Mouse (Mus musculus) erythroblast, embryonic 14.5 days (primary cell): ENCODE measurements around the gene Padi4. TPM values are rescaled to one million over a fixed set of nuclear protein-coding genes. Genes with fewer than 3 reads are reported as not detected.

Source experiments
- H3K27me3 ChIP-seq: 2 replicates; pipeline ENCODE4 v1.6.1; 2012; ENCODE audit warnings: inconsistent platforms; ENCODE audit not compliant: control insufficient read depth
- H3K36me3 ChIP-seq: 2 replicates; pipeline ENCODE4 v1.6.1; 2012; ENCODE audit warnings: mild to moderate bottlenecking, inconsistent platforms; ENCODE audit not compliant: control insufficient read depth
- H3K4me1 ChIP-seq: 2 replicates; pipeline ENCODE4 v1.6.1; 2012; ENCODE audit warnings: inconsistent platforms; ENCODE audit not compliant: control insufficient read depth
- H3K4me3 ChIP-seq: replicated peaks from 2 replicates; pipeline ENCODE3; 2012; ENCODE audit warnings: moderate library complexity, mild to moderate bottlenecking, inconsistent platforms
- H3K9me3 ChIP-seq: 2 replicates; pipeline ENCODE4 v1.6.1; 2012; ENCODE audit warnings: low read length, inconsistent platforms, mixed read lengths; ENCODE audit not compliant: control insufficient read depth
- GATA1 ChIP-seq: IDR thresholded peaks from 2 replicates; pipeline ENCODE4 v1.6.1; 2012; ENCODE audit warnings: low read length, inconsistent platforms, mixed read lengths
- TAL1 ChIP-seq: IDR thresholded peaks from 3 replicates; pipeline ENCODE4 v1.6.1; 2012; ENCODE audit warnings: low read length, inconsistent platforms, mixed read lengths
- polyA plus RNA-seq: library from polyadenylated mRNA; stranded (reverse); fragments of >175 nt; gene quantifications from 2 replicates; pipeline ENCODE4 v1.2.3, GENCODE M21; 2012

The Padi4 gene
- polyA plus RNA-seq, 1 experiment: not detected

DNA sequence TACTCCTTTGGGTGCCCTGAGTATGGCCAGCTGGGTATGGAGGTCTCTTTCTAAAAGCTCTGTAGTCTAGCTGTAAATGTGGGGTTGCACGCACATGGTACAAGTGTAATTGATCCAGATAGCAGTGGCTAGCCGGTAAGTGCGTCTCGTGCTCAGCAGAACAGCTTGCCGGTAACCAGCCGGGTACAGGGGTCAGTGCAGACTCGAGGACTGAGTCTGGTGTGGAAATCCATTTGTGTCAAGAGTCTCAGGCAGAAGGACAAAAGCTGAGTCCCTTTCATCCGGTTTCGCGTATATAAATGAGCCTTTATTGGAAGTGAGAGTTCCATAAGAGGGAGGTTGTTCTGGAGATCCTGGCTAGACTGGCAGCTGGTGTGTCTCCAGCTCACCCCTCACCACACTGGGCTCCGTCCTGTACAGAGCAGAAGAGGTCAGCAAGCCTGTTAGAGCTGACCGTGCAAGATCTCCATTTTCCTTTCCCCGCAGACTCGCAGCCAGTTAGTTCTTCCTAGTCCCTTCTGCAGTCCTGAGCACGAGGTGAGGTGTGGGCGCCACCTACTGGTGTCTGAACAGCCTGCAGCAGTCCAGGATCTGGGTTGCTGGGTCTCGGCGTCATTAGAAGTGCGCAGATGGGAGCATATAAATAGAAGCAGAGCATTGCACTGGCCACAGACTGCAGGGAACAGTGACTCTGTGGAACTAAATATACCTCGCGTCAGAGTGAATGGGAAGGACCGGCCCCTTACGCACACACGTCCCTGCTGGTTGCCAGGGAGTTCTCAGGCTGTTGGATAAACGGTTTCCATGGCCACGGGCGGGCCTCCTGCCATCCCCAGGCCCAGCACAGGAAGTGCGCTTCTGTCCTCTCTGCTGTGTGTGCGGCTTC lies 60.3 kb downstream of the Padi4 start:
- Histone ChIP-seq H3K27me3 (no peaks in the 10 kb centered on the region), H3K4me3 (no peak overlapping the region), H3K4me1 (peaks cover 10% of the 10 kb centered on the region), H3K9me3 (no peaks in the 10 kb centered on the region), H3K36me3 (peaks cover 99% of the 10 kb centered on the region)
- no peak for TF ChIP-seq GATA1
- TF ChIP-seq TAL1: no peak

DNA sequence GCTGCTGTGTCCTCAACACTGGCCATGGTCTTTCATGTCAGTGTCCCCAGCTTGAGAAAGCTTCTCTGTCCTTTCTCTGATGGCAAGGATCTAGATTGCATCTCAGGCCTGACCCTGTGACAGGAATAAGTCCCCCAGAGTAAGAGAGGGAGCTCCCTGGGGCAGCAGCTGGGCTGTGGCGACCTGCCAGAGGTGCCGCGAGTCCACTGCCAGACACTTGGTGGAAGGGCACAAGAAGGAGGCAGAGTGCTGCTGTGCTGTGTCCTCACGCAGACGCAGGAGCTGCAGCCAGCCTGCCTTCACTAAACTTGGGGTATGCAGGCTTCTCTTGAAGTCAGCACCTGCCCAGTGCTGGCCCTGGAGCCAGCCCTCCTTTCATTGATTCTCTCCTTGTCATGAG lies 62.7 kb downstream of the Padi4 start:
- H3K4me1 ChIP-seq: peaks cover 25% of the 10 kb centered on the region
- TF ChIP-seq TAL1 (no peak), GATA1 (no peak)
- peaks cover 98% of the 10 kb centered on the region for H3K36me3 ChIP-seq
- no peaks in the 10 kb centered on the region for H3K9me3 ChIP-seq
- no peaks in the 10 kb centered on the region for H3K27me3 ChIP-seq
- no peak overlapping the region for H3K4me3 ChIP-seq

DNA sequence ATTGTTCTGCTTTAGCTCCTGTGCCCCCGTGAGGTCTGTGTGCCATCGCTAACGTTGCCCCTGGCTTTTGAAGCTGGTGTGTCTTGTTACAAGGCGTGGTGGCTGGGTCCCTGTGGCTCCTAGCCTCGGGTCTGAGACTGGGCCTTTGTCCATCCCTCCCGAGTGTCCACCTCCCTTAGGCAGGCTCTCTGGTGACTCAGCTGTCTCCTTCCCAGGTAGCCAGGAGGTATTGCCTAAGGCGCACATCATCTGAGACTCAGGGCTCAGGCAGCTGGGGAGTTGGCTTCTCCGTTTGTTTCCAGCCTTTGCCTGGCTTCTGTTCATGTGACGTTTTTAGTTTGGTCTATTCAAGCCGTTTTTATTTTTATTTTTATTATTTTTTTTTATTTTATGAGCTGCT lies 63.3 kb downstream of the Padi4 start:
- no peak for TF ChIP-seq GATA1
- TF ChIP-seq TAL1: no peak
- H3K4me1 ChIP-seq: peaks cover 30% of the 10 kb centered on the region
- H3K27me3 ChIP-seq: no peaks in the 10 kb centered on the region
- H3K36me3 ChIP-seq: peaks cover 98% of the 10 kb centered on the region
- no peak overlapping the region for H3K4me3 ChIP-seq
- H3K9me3 ChIP-seq: no peaks in the 10 kb centered on the region

DNA sequence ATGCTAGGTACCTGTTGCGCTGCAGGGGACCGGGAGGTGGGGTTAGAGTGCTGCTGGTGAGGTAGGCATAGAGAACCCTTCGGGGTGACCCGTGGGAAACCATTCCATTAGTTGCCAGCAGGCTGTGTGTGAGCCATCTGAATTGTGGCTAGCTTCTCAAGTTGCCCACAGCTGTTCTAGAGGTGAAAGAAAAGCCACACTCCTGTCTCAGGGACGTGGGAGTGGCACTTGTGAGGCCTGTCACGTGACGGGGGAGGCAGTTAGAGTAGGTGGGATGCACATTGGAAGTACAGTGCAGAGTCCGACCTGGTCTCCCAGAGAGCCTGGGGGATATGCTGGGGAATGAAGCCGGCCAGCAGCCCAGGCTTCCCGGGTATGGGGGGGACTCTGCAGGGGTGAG lies 64.4 kb downstream of the Padi4 start:
- H3K4me3 ChIP-seq: no peak overlapping the region
- TF ChIP-seq TAL1 (no peak), GATA1 (no peak)
- no peaks in the 10 kb centered on the region for H3K9me3 ChIP-seq
- peaks cover 42% of the 10 kb centered on the region for H3K4me1 ChIP-seq
- peaks cover 99% of the 10 kb centered on the region for H3K36me3 ChIP-seq
- H3K27me3 ChIP-seq: no peaks in the 10 kb centered on the region

DNA sequence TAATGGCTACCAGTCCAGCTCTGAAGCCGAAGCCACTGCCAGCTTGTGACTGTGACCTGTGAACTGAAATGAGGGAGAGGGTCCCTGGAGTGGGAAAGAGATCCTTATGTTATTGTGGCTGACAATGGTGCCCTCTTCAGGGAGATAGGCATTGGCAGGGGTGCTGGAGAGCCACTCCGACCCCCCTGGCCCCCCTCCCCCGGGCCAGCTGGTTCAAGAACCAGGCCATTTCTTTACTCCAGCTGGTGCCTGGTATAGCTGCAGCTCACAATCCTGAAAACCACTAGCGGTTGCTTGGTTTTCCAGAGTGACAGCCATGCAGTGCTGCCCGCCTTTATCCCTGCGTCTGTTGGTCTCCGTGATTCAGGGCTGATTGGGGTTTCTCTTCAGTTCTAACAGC lies 64.9 kb downstream of the Padi4 start:
- Histone ChIP-seq H3K4me3 (no peak overlapping the region), H3K4me1 (peaks cover 45% of the 10 kb centered on the region), H3K27me3 (no peaks in the 10 kb centered on the region), H3K9me3 (no peaks in the 10 kb centered on the region), H3K36me3 (peaks cover 99% of the 10 kb centered on the region)
- TF ChIP-seq GATA1 (no peak), TAL1 (no peak)

DNA sequence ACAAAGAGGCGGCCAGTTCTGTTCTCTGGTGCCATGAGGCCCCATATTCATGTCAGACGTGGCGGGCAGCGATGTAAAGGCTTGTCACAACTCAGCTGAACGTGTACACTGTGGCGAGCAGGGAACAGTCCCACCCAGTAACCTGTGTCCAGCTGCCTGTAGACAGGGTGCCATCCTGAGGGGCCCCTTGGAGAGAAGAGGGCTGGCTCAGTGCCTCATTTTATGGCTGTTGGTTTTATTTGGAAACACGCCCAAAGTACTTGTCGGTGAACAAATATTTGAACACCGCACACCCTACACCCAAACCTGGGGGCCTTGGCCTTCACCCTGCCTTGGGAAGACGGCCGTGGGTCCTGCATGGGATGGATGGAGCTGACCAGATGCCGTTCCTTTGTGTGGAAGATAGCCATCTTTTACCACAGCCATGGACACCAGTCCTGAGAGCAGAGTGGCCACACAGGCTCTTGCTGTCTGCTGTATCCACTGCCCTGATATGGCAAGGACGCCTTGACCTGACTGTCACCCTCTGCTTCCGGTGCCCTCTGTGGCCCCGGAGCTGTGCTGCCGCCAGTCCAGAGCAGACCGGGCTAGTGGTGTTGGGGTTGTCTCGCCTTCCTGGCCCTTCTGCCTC lies 65.6 kb downstream of the Padi4 start:
- TF ChIP-seq TAL1: no peak
- TF ChIP-seq GATA1: no peak
- Histone ChIP-seq H3K27me3 (no peaks in the 10 kb centered on the region), H3K4me1 (peaks cover 50% of the 10 kb centered on the region), H3K36me3 (peaks cover 99% of the 10 kb centered on the region), H3K9me3 (no peaks in the 10 kb centered on the region), H3K4me3 (no peak overlapping the region)

DNA sequence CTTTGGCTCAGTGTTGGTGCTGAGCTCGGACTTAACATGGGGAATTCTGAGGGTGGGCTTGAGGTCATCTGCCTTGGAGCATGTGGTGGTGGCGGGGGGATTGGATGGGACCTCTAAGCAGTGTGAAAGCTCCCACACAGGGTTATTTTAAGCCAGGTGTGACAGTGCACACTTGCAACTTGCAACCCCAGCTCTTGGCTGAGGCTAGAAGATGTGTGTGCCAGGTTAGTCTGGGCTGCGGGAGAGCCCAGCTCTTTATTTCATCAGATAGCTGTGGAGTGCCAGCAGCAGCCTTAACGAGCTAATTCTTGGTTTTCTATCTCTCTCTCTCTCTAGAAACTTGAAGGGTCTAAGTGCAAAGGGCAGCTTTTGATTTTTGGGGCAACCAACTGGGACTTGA lies 66.4 kb downstream of the Padi4 start:
- peaks cover 95% of the 10 kb centered on the region for H3K36me3 ChIP-seq
- TF ChIP-seq TAL1: no peak
- no peak for TF ChIP-seq GATA1

DNA sequence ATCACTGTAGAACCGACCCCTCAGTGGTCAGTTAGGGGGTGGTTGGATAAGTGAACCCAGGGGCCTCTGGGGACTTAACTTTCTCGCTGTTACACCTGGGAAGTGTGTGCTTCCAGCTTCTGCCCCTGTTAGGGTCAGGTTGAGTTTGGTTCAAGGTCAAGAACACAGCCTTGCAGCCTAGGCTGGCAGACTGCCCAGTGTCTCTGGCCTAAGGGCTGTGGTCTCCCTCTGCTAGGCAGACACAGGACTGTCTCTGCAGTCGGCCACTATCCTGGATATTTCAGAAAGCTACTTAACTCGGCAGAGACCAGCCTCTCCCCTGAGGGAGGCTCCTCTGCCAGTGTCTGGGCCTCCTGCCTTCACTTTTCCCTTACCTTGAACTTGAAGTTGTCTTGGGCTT lies 69.9 kb downstream of the Padi4 start:
- H3K4me3 ChIP-seq: peak overlapping the region; percentile 89
- no peaks in the 10 kb centered on the region for H3K27me3 ChIP-seq
- H3K9me3 ChIP-seq: no peaks in the 10 kb centered on the region
- TF ChIP-seq TAL1 (no peak), GATA1 (no peak)
- peaks cover 60% of the 10 kb centered on the region for H3K36me3 ChIP-seq
- H3K4me1 ChIP-seq: peaks cover 71% of the 10 kb centered on the region

More for the DNA sequence above, 66.4 kb downstream of the Padi4 start:
- no peaks in the 10 kb centered on the region for H3K9me3 ChIP-seq
- peaks cover 55% of the 10 kb centered on the region for H3K4me1 ChIP-seq
- no peak overlapping the region for H3K4me3 ChIP-seq
- no peaks in the 10 kb centered on the region for H3K27me3 ChIP-seq

DNA sequence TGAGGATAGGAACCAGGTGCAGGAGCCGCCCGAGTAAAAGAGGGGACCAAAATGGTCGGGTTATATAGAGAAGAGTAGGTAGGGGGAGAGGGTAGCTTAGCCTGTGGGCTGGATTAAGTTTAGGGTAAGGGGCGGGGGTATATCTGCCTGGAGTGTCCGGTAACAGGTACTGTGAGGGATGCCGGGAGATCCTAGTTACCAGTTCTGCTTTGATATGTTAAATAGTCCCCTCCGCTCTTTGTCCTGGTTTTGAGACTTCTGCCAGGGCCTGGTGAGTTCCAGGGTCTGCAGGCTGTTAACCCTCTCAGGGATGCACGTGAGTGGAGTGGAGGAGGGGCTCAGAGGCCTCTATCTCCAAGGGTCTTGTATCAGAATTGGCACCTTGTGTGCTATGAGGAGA lies 70.4 kb downstream of the Padi4 start:
- no peak for TF ChIP-seq GATA1
- no peaks in the 10 kb centered on the region for H3K27me3 ChIP-seq
- peak overlapping the region; percentile 89 for H3K4me3 ChIP-seq
- no peaks in the 10 kb centered on the region for H3K9me3 ChIP-seq
- peaks cover 75% of the 10 kb centered on the region for H3K4me1 ChIP-seq
- peaks cover 55% of the 10 kb centered on the region for H3K36me3 ChIP-seq
